Mouse (Mus musculus): ENCODE measurements around the gene Myl12a.

Myl12a gene

DNA sequence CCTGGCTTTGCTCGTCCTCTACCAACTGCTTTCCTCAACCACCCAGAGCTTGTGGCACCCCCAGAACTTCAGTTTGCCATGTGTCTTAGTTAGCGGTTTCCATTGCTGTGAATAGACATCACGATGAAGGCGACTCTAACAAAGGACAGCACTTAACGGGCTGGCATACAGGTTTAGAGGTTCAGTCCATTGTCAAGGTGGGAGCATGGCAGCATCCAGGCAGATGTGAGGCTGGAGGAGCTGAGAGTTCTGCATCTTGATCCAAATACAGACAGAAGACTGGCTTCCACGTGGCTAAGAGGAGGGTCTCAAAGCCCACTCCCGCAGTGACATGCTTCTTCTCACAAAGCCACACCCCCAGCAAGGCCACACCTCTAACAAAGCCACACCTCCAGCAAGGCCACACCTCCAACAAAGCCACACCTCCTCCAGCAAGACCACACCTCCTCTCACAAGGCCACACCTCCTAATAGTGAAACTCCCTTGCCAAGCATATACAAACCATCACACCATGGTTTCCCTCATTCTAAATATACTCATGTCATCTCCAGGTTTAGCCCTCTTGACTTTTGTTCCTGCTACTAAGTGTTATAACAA lies 8.1 kb upstream of the Myl12a start:
- no peak for DNase-seq (ENCODE audit: low spot score)

DNA sequence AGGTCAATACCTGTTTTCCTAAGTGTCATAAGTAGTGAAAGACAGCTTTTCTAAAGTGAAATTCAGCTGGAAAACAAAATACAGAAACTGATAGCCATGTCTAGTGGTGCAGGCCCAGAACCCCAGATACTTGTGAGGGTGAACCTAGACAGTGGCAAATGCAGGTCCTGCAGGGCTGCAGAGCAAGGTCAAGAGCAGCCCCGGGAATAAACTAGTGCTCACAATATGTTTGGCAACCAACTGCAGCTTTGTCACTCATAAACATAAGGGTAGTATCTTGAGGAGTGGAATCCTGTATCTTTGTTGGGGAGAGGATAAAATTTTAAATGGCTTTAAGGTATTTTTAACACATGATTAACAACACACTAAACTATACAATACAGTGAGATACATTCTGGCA lies 7.1 kb upstream of the Myl12a start:
- no peak for DNase-seq (ENCODE audit: low spot score)

DNA sequence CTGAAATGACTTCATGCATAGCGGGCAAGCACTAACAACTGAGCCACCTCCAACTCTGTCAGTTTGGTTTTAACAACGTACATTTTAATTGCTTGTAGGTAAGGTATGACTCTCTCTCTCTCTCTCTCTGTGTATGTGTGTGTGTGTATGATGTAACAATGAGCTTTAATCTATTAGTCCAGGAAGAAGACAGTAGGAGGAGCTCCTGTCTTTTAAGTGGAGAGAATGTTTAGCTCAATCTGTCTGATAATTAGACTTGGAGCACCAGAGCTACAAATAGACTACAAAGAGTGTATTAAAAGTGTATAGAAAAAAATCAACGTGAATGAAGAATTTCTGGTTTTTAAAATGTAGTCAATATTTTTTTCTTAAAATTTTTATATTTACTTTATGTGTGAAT lies 6.0 kb upstream of the Myl12a start:
- no peak for DNase-seq (ENCODE audit: low spot score)

DNA sequence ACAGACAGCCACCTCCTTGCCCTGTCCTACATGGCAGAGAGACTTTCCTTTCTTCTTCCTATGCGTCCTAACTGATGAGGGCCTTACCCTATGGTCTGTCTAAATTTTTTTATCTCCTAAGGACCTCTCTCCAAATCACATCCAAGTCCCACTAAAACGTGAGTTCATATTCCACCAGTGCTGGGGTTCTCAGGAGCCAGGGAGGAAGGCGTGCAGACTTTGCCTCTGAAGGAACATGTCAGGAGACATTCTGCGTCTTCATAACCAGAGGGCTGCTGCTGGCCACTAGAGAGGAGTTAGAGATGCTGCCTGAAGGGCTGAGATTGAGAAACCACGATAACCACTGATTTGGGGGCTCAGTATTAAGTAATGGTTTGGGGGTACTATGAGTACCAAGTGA lies 4.3 kb upstream of the Myl12a start:
- no peak for DNase-seq (ENCODE audit: low spot score)

DNA sequence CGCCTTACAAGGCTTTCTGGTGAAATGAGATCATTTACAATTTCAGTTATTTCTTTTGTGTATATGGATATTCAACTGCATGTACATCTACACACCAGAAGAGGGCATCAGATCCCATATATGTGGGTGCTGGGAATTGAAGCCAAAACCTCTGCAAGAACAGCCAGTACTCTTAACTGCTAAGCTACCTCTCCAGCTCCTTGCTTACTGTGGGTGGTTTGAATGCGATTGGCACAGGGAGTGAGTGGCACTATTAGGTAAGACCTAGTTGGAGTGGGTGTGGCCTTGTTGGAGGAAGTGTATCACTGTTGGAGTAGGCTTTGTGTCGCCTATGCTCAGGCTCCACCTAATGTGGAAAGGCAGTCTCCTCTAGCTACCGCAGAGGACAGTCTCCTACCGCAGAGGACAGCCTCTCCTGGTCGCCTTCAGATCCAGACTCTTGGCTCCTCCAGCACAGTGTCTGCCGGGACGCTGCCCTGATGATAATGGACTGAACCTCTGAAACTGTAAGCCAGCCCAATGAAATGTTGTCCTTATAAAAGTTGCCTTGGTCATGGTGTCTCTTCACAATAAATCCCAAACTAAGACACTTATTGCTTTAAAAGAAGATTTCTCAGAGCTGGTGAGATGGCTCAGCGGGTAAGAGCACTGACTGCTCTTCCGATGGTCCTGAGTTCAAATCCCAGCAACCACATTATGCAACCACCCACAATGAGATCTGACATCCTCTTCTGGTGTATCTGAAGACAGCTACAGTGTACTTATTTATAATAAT lies 1.7 kb upstream of the Myl12a start:
- no peak for DNase-seq (ENCODE audit: low spot score)

DNA sequence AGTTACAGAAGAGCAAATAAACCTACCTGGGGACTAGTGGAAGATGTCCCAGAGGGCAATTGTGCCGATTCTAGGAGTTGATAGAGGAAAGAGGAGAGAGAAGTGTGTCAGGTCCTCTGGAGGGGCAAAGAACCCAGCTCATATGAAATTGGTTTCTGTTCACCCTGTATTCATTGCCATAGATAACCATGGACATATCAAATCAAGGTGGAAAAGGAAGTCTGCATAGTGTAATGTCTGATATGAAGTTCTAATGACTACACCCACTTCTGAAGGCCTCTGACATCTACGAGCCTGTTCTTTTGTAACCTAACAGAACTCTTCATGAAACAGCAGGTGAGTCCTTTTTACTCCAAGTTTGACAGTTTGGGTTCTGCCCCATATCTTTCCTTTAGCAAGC lies 1.0 kb upstream of the Myl12a start:
- no peak for DNase-seq (ENCODE audit: low spot score)

DNA sequence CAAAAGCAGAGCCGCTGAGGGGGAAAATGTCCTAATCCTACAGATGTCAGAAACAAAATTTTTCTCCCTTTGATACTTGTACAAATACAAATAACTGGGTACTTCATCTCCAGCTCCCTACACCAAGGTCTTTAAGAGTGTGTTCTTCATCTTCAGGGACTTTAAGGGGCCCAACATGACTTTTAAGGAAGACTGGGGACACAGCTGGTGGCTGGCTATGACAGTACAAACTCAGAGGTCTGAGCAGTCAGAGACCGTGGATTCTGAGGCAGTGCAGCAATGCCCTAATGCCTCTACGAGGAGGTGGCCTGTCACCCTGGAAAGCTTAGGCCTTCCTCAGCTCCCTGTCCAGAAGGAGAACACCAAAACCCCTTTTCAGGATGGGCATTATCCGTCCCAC lies 434 bp upstream of the Myl12a start:
- DNase-seq (ENCODE audit: low spot score), result no peak

DNA sequence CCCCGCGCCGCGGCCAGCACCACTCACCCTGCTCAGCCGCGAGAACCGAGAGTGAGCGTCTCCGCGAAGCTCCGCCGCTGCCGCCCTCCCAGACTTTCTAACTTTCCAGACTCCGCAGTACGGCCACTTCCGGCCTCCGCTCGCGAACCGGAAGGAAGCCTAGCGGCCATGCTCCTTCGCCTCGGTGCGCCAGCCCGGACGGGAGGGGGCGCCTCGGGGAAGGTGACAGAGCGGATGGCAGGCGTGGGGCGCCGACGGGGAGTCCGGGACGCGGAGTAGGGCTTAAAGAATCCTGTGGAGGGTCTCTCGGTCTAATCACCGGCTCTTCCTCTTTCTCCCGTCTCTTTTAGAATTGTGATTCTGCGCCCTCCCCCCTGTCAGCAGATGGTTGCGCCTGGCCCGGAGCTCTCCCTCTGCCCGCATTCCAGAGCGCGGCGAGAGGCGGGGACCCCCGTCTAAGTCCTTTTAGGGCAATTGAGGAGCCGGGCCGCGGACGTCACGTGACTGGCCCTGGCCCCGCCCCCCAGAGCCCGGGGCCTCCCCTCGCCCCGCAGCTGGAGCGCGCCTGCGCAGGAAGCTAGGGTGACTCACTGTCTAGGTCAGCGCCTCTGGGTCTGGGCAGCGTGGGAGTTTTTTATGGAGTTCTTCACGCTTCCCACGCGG lies 466 bp downstream of the Myl12a start, which contains the start of gene Myom1:
Gene Myom1 (plus strand): TSS at position 553 of the 663 bp plus-strand sequence.
- peak; percentile 99 for DNase-seq (ENCODE audit: low spot score)

DNA sequence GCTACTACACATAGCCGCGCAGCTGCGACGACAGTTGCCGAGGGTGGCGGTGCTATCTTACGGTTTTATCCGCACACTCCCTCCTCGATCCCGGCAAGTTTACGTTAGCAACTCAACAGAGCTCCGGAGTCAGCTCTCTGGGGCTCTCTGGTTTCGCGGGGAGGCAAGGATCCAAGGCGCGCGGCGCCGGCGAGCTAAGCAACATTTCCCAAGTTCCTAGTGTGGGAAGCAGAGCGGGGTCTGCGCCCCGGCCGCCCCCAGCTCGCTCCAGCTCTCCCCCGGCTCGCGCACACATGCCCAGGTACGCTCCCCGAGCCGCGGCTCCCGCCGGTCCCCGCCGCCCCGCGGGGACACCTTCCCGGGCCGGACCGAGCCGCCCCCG lies 988 bp downstream of the Myl12a start:
- peak; percentile 38 for DNase-seq (ENCODE audit: low spot score)

DNA sequence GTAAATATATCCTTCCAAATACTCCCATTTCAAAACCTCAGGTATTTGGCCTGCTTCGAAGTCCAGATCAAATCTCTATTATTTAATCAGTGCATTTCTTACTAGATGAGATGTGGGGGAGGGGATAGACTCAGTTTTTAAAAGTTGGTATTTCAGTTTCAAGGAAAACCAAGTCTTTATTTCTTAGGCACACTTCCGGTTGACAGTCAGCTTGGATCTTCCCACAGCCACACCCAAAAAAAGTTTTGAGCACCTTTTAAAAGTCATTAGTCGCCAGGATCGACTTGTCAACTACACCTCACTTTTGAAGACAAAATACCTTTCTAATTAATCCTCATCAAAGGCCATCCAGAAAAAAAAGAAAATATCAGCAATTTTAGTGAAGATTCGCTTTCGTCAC lies 1.6 kb downstream of the Myl12a start:
- no peak for DNase-seq (ENCODE audit: low spot score)

DNA sequence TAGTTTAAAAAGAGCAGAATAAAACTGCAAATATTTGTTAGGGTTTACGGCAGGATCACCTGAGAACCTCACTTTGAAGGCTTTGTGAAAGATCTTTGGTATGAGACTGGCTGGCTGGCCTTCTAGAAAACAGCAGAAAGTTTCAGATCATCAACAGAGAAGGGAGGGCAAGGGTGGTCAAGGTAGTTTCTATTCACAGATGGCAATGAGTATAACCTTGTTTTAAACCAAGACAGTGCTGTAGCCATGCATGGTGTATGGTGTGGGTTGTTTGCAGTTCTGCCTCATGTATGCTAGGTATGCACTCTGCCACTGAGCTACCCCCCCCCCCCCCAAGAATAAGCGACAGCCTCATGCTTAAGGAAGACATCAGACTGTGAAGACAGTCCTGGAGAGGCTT lies 2.4 kb downstream of the Myl12a start:
- no peak for DNase-seq (ENCODE audit: low spot score)

DNA sequence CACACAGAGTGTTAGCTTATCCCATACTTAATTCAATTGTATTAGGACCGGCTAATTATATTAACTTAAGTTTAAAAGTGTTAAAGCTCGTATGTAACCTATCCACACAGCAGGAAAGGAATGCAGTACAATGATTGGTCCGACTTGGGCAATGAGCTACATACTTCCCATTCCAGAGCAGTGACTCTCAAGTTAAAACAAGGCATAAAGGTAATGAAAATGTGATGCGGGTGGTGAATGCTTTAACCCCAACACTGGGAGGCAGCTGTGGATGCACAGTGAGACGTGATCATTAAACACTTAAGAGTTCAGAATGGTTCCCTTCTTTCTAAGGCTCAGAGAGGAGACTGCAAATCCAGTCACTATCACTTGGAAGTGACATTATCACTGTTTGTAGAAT lies 3.5 kb downstream of the Myl12a start:
- no peak for DNase-seq (ENCODE audit: low spot score)

DNA sequence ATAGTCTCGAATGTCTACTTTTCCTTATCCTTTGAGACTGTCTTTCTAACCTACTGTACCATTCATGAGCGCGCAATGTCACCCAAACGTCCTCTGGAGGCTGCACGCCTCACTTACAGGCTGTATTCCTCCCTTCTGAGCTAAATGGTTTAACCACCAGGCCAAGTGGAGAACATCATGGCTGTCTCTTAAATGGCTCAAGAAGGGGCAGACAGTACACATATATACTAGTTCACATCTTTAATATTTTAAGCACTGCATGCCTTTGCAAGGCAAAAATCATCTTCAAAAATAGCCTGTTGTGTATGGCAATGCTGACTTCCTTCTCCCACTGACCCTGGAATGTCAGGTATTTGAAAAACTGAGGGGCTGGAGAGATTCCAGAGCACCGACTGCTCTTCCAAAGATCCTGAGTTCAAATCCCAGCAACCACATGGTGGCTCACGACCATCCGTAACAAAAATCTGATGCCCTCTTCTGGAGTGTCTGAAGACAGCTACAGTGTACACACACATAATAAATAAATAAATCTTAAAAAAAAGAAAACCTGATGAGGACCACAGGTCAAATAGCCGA lies 4.2 kb downstream of the Myl12a start:
- no peak for DNase-seq (ENCODE audit: low spot score)

DNA sequence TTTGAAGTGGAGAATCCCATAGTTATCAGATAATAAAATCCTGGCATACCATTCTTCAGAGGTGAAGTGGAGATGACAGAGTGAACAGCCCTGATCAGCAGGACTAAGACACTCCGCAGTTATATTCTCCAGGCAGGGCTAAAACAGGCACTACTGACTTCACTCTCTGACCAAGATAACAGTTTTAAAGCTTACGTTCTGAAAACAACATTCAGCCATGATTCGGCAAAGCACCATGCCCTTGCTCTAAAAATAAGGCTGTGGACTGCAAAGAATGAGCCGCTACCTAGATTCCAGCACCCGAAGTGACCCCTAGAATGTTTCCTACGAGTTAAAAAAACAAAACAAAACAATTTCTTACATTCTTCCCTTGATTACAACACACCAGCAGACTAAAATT lies 4.8 kb downstream of the Myl12a start:
- DNase-seq (ENCODE audit: low spot score), result no peak

DNA sequence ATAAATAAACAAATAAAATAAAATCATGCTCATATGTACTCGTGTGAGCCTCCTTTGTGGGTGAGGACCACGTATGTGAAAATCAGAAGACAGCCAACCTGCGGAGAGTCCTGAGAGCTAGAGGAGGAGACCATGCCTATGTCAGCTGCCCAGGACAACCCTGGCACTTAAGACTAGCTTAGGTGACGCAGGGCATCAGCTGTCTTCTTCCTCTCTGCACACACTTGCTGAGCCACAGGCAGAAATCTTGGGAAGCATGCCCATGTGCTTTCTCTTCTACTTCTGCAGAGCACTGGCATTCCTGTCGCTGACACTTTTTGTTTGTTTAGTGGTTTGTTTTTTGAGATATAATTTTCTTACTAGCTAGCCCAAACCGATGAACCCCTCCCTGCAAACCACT lies 7.1 kb downstream of the Myl12a start:
- DNase-seq (ENCODE audit: low spot score), result no peak

DNA sequence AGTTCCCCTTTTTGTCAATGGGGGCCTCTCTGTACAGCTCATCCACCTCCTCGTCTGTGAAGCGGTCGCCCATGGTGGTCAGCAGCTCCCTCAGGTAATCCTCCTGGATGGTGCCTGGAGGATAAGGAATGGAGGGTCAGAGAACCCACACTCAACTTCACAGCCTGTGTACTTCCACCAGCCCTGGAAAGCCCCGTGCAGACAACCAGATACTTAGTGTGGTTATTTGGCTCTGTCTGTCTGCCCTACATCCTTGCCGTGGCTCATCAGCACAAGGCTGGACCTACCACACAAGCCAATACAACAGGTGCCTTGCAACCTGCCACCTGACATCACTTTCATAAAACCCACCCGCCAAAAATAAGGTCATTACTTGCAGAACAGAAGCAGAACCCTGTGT lies 8.0 kb downstream of the Myl12a start:
- DNase-seq (ENCODE audit: low spot score), result no peak

DNA sequence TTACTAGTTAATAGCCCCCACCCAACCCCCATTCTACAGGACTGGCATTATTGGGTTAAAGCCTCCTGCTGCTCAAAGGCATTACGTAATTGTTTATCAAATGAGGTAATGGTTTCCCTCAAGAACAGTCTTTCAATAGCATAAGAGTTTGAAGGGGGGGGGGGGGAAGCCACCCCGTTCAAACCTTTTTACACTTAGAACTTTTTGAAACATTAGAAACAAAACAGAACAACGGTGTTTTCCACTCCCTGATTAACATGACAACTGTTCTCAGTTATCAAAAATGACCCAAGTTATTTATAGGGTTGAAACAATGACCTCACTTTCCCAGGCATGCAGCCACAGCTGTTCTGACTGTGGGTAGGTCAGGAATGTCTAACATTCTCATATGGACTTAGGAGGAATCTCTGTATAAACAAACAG lies 9.3 kb downstream of the Myl12a start:
- DNase-seq (ENCODE audit: low spot score), result no peak

DNA sequence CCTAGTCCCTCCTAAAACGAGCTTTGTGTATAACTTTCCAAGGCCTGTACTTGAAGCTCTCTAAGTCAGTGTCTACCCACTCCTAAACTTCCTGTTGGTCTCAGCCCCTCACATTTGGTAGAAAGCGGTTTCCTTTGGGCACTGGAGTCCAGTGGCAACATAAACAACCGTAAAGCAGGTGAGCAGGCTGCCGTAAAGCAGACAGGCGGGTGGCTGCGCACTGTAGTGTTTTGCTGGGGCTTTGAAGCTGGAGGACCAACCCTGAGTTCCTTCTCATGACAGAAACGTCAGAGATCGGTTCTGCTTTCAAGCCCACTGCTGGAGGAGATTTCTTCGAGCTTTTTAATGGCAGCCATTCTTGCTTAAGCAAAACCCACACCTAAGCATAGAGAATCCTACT lies 10.0 kb downstream of the Myl12a start:
- no peak for DNase-seq (ENCODE audit: low spot score)

DNA sequence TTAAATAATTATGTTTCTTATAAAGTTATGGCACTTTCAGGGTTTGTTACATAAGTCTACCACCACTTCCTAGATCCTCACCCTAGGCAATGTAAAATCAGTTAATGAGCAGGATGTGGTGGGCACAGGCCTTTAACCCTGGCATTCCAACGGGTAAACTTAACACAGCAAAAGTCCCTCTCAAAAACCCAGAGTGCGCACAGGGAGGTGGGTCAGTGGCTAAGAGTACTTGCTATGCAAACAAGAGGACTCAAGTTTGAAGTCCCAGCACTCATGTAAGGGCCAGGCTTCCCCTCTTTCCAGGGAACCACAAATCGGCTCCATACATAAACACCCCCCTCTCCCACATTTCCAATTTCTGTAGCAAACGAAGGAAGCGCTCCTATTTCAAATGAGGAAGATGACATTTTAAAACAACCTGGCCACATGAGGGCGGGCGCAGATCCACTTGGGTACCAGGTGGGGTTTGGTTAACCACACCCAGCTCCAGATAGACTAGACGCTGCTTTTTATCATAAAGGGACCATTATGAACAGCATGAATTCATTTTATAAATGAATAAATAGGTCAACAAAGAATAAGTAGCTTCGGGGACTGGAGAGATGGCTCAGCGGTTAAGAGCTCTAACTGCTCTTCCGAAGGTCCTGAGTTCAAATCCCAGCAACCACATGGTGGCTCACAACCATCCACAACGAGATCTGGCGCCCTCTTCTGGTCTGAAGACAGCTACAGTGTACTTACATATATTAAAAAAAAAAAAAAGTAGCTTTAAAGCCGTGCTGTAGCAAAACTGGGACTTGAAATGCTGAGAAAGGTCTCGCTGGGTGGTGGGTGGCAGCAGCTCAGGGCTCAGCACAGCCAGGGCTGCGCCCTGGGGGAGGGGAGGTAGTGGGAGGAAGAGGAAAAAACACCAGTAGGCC lies 10.7 kb downstream of the Myl12a start:
- no peak for DNase-seq (ENCODE audit: low spot score)

DNA sequence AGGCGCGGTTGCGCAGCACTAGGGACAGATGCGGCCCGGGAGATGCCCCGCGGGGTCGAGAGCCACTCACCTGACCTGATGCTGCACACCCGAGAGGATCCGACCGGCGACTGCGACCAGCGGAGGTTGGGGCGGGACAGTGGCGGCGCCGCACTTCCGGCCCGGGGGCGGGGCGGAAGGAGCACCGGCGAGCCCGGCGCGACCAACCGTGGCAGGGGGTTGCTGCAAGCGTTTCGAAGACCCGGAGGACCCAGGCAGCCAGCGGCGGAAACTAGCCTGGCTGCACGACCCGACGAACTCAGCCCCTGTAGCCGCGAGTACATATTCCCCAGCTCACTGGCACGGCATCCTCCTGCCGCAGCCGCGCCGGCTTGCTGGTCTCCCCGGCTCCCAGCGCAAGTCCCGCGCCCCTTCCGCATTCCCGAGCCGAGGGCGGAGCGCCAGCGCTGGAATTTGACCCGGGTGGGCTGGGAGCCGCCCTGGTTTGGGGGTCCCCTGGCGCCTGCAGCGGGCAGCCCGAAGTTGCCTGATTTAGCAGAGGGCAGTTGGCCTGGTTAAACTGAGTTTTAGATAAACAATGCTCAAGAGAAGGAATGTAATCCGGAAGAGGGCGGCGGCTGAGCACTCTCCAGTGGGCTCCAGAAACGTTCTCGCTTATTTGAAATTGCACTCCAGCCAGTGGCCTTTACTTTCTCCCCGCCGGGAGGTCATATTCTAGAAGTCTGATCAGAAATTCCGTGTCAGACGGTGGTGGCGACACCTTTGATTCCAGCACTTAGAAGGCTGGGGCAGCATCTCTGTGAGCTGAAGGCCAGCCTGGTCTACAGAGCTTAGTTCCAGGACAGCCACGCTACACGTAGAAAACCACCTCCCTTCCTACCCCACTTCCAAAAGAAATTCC lies 12.0 kb downstream of the Myl12a start:
- peak; percentile 84 for DNase-seq (ENCODE audit: low spot score)

DNA sequence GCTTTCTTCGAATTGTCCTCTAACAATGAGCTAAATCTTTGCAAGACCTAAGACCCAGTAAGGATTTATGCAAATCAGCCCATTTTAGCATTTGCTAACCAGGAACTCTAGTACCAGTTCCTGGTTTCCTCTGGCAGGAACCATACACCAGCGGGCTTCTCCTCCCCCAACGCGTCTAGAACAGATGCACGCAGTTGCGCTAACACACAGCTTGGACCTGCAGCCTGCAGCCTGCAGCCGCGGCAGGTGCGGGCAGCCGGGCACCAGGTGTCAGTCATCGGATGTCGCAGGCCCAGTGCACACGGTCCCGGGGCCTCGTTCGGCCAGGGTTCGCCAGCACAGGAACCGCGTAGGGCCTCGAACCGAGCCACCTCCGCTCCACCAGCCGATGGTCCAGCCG lies 12.7 kb downstream of the Myl12a start:
- DNase-seq (ENCODE audit: low spot score), result peak; percentile 21

All from urinary bladder, postnatal 25 days (tissue).